20 mouse cellular contexts compared by ENCODE assay signal in the genomic region with DNA sequence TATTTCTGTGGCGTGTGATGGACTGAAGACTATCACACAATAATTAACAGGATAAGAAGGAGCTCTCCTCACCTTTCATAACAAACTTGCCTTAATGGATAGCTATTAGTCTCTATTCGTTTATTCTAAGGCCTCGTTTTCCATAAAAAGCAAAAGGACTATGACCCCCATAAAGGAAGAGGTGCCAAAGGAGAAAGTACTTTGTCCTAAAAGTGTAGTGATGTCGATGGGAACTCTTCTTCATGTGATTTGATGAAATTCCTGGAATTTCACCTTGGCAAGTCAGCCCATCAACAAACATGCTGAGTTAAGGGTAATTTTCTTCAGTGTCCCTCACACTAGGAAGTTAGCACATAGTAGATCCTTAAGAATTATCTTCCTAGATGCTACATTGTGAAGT.
"Had no signal": no experiment of that assay in that cellular context is flagged by ENCODE, and none has a peak within 500 bp of the region (broad histone marks: within the 10 kb centered on the region; RNA-seq: fewer than 3 reads in every experiment).

No protein-coding gene starts in this region.

- H3K9ac ChIP-seq: heart, embryonic 12.5 days; heart, embryonic 13.5 days; heart, embryonic 15.5 days; hindbrain, embryonic 12.5 days; hindbrain, embryonic 13.5 days; hindbrain, embryonic 14.5 days; hindbrain, embryonic 15.5 days; intestine, embryonic 15.5 days; kidney, embryonic 15.5 days had no signal

- DNase-seq: heart, postnatal 14 days; heart, postnatal 36 days; heart, postnatal 4 days; layer of hippocampus, adult 9-11 months; layer of hippocampus, postnatal 36 days had no signal

- H3K27ac ChIP-seq: heart, embryonic 10.5 days; heart, embryonic 13.5 days; heart, embryonic 15.5 days; hindbrain, embryonic 10.5 days; hindbrain, embryonic 12.5 days; hindbrain, embryonic 13.5 days; hindbrain, embryonic 14.5 days; hindbrain, embryonic 15.5 days; hindbrain, postnatal 0 days; intestine, embryonic 15.5 days; kidney, embryonic 15.5 days; kidney, postnatal 0 days; layer of hippocampus, adult 2 months; left cerebral cortex, adult 2 months had no signal

- H3K36me3 ChIP-seq: heart, embryonic 10.5 days; heart, embryonic 12.5 days; heart, embryonic 13.5 days; heart, embryonic 15.5 days; hindbrain, embryonic 10.5 days; hindbrain, embryonic 12.5 days; hindbrain, embryonic 13.5 days; hindbrain, embryonic 15.5 days; intestine, embryonic 15.5 days; kidney, embryonic 15.5 days had no signal

- H3K4me3 ChIP-seq: heart, embryonic 10.5 days; heart, embryonic 12.5 days; heart, embryonic 13.5 days; heart, embryonic 15.5 days; hindbrain, embryonic 10.5 days; hindbrain, embryonic 12.5 days; hindbrain, embryonic 13.5 days; hindbrain, embryonic 15.5 days; intestine, embryonic 15.5 days; kidney, embryonic 15.5 days; layer of hippocampus, adult 2 months; left cerebral cortex, adult 2 months had no signal

- H3K4me1 ChIP-seq: heart, embryonic 12.5 days; heart, embryonic 13.5 days; heart, embryonic 15.5 days; hindbrain, embryonic 12.5 days had no signal

- H3K27me3 ChIP-seq: heart, embryonic 12.5 days; heart, embryonic 13.5 days; heart, embryonic 15.5 days; hindbrain, embryonic 12.5 days; hindbrain, embryonic 13.5 days; hindbrain, embryonic 15.5 days; intestine, embryonic 15.5 days had no signal
